Mouse (Mus musculus) heart, postnatal 4 days (tissue): Measurements from ENCODE around the gene Stard13. TPM values are rescaled to one million over a fixed set of nuclear protein-coding genes. Genes with fewer than 3 reads are reported as not detected.

Experiments used
- DNase-seq: peaks from one replicate; pipeline ENCODE4 v3.0.0; 2021
- total RNA-seq, 2 experiments: library from RNA; stranded (reverse); gene quantifications; 2 replicates each; pipeline ENCODE4 v1.2.3; 2021

The Stard13 gene
- total RNA-seq, 2 experiments from 2014 or later, result 20.1 to 20.8 TPM

GRCm38 (mm10) chr5:151004216-151004755 lies 229.3 kb downstream of the Stard13 start:
- DNase-seq, result no peak

DNA sequence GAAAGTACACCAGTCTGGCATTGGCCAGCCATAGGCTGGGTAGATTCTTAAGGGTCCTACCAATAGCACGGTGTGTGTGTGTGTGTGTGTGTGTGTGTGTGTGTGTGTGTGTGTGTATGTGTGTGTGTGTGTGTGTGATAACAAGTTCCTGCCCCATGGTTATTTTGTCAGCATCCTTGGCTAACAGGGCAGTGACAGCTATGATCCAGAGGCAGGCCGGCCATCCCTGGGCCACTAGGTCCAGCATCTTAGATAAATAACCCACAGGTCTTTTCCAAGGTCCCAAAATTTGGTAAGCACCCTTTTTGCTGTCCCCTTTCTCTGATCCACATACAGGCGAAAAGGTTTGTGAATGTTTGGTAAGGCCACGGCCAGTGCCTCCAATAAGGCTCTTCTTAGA lies 231.6 kb downstream of the Stard13 start:
- no peak for DNase-seq

DNA sequence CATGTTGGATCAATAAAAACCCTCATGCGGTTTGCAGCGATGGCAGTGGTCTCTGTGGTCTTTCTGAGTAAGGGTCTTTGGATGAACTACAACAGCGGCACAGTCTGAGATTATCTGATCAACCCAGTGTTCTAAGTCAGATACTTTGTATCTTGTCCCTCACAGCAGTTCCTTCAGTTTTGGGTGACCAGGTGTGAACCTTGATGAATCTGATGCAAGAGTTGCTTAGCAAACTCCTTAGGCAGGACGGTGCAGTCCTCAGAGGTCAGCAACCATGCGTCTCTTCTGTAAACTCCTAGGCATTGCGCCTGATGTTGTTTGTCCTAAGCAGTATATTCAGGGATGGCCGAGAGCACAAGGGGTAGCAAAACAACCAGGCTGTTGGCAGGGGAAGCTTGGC lies 232.5 kb downstream of the Stard13 start:
- DNase-seq, result no peak

DNA sequence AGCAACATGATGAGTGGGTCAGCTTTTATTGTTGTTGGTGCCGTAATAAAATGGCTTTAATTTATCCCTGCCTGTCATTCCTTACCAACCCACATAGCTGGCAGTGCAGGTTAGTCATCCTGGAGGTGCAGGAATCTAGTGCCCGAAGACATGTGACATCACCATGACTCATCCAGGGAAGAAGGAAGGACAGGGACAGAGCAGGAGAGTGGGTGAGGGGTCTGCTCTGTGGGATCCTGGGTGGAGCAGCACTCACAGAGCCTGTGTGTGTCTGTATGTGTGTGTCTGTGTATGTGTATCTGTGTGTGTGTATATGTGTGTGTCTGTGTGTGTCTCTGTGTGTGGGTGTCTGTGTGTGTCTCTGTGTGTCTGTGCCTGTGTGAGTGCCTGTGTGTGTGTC lies 237.1 kb downstream of the Stard13 start:
- DNase-seq, result no peak

DNA sequence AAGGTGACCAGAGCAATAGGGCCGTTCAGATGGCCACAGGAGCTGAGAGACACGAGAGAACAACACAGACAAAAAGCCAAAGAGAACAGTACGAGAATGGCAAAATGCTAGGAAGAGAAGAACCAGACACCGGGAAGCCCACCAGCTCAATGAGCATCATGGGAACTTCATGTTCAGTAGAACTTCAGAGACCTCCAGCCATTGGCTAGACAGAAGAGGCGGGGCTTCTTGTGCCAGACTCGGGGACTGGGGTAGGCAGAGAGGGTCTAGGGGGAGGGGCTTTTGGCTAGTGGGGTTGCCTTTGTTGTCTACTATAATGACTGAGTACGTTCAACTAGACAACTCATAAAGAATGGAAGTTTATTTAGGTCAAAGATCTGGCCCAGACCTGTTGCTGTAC lies 239.5 kb downstream of the Stard13 start:
- DNase-seq, result no peak

Other genes starting within 250 kb of the Stard13 start
- gene Gm42906, start 194.3 kb upstream of the Stard13 start, total RNA-seq, result not detected